Mouse (Mus musculus) C2C12 (cell line): Measurements from ENCODE around the gene BC051019.

Experiments used
- CEBPB ChIP-seq: IDR thresholded peaks from one replicate; pipeline ENCODE4 v1.6.1; 2011; ENCODE audit warnings: low read depth, mild to moderate bottlenecking, control low read depth, moderate library complexity
- CTCF ChIP-seq: IDR thresholded peaks from one replicate; pipeline ENCODE4 v1.5.1; 2011; ENCODE audit not compliant: control insufficient read depth, insufficient read depth, insufficient read length
- FOSL1 ChIP-seq: IDR thresholded peaks from one replicate; pipeline ENCODE4 v1.8.0; 2011; ENCODE audit warnings: mild to moderate bottlenecking, low read length; ENCODE audit not compliant: poor library complexity, insufficient read depth, severe bottlenecking
- MAX ChIP-seq: IDR thresholded peaks from one replicate; pipeline ENCODE4 v1.6.1; 2011; ENCODE audit warnings: mild to moderate bottlenecking, control low read depth
- MYOD1 ChIP-seq: IDR thresholded peaks from one replicate; pipeline ENCODE4 v1.6.1; 2011; ENCODE audit warnings: low read depth; ENCODE audit not compliant: control insufficient read depth, insufficient read length
- MYOG ChIP-seq: IDR thresholded peaks from one replicate; pipeline ENCODE4 v1.6.1; 2011; ENCODE audit not compliant: control insufficient read depth, insufficient read length; ENCODE audit errors: extremely low read depth
- USF1 ChIP-seq: IDR thresholded peaks from one replicate; pipeline ENCODE4 v1.6.1; 2011; ENCODE audit warnings: low read depth, mild to moderate bottlenecking, control low read depth, moderate library complexity

GRCm38 (mm10) chr7:109767575-109768350 is 44.1 kb upstream of the BC051019 start:
- no peak for TF ChIP-seq USF1
- TF ChIP-seq MAX: no peak
- TF ChIP-seq CTCF: no peak
- no peak for TF ChIP-seq CEBPB
- TF ChIP-seq MYOG: no peak
- TF ChIP-seq MYOD1: no peak
- TF ChIP-seq FOSL1: no peak
